Mouse (Mus musculus) gonadal fat pad, adult 2 months (tissue): ENCODE data around the gene Bub3. TPM values are rescaled to one million over a fixed set of nuclear protein-coding genes. Genes with fewer than 3 reads are reported as not detected.
A peak's percentile ranks its signal among the peaks of the same experiment; 100 is the strongest.

Source experiments
- DNase-seq: peaks from one replicate; pipeline ENCODE4 v3.0.0-alpha.2; 2012; ENCODE audit warnings: low read depth
- polyA plus RNA-seq: library from polyadenylated mRNA; depleted of rRNA; stranded (reverse); fragments of >200 nt; gene quantifications from 2 replicates; pipeline ENCODE4 v1.2.3, GENCODE M21; 2012; rRNA removed

Bub3 gene
- 63.4 and 71.4 TPM in 2 replicates for polyA plus RNA-seq

DNA sequence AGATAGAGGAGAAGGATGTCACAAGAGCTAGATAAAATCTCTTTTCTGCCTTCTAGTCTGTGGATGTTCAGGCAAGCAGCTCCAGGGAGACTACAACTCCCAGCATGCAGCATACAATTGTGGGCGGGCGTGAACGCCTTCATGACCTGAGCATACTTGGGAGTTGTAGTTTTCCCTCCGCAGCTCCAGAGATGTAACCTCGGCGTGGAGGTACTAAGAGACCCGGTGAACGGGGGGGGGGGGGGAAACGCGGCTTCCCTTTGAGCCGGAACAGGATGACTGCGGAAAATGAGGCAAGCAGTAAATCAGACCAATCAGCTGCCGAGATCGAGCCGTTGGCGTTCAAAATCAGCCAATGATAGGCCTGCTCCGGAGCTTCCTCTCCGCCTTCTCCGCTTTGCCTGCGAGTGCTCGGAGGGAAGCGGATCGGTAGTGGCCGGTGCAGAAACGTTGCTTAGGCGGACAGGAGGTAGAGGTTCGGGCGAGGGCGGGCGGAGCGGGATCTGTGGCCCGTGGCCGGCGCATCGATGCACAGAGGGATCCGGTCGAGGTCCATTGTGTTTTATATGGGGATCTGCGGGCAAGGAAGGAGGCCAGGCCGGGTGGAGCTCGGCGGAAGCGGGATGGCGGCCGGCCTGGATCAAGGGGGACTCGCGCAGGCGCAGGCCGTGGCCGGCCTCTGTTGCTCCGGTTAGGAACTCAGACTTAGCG lies at the start of gene Bub3:
TSS of gene Bub3 (plus strand) at position 237 of the 711 bp plus-strand sequence.
- peak; percentile 74 for DNase-seq

DNA sequence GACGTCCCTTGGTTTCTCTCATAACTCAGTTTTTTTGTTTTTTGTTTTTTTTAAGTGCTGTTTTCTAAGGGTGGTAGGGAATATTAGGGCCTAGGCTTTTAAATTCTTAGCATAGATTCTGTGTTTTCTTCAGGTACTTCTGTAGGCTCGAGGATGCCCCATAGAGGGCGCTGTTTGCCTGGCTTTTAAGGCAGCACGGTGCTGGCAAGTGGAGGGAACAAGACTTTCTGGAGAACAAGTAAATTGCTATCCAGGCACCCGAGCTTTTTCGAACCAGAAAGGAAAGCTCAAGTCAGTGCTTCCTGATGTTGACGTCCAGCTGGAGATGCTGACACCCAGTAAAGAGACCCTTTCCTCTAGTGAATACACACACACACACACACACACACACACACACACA lies 20.0 kb upstream of the Bub3 start:
- DNase-seq, result no peak

DNA sequence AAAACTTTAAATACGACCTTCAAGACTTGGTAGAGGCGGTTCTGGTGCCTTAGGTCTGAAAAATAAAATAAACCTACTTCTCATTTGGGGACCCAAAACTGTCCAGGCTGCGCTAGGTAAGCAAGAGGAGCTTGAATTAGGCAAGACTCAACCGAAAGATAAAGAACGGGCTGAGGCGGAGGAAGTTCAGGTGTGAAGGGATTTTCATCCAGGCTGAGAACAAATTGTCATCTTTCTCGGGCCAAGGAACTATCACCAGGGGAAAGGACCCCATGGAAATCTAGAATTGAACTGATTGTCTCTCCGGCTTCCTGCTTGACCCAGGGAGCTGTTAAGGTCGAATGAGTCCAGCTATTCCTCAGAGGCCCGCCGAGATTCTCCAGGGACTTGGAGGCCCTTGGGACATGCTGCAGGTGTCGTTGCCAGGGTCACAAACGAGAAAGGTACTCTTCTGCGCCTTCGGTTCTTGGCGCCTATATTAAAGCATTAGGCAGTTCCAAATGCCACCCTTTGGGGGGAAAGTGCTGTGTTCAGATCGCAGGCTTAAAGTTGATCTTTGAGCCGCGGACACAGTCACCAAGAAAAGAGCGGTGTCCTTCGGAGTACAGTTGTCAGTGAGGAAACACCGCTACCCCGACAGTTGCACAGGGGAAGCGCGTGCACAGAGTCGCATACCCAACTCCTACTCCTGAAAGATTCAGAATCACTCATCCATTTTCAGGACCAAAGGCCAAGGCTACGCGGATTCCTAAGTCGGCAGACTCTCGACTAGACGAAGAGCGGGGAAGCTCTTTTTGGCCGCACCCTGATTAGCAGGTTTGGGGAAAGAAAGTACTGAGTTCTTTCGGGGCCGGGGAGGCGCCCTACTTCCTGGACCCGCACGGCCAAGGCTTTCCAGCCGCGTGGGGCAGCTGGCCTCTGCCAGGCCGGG lies 18.6 kb upstream of the Bub3 start:
- DNase-seq, result no peak

- DNase-seq, result no peak
These were observed 17.7 kb upstream of the Bub3 start, which contains the start of gene Hmx3 for GRCm38 (mm10) chr7:131542115-131542871. Hmx3 (plus strand) TSS chr7:131542867.

- DNase-seq, result no peak
These were observed 17.0 kb upstream of the Bub3 start for GRCm38 (mm10) chr7:131542872-131543622.

GRCm38 (mm10) chr7:131543623-131544481 lies 16.2 kb upstream of the Bub3 start:
- no peak for DNase-seq

- DNase-seq, result no peak
These were observed 15.2 kb upstream of the Bub3 start for GRCm38 (mm10) chr7:131544871-131545270.

- DNase-seq, result no peak
These were observed 14.2 kb upstream of the Bub3 start for GRCm38 (mm10) chr7:131545701-131546385.

DNA sequence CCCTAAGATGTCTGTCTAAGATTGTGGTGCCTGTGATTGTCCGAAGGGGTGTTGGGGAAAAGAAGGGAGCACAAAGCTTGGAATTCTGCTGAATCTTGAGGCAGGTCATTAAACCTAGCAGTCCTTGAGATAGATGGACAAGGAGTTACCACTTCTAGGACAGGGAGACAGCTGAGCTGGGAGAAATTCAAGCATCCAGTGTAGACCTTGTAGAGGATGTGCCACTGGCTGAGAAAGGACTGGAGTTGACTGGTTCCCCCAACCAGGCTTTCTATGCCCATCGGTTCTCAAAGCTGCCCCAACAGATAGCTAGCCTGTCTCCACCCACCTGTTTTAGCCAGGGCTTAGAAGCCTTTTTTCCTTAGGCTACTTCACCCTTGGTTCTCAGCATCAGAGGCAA lies 13.6 kb upstream of the Bub3 start:
- DNase-seq, result no peak

- DNase-seq, result no peak
These were observed 12.5 kb upstream of the Bub3 start for GRCm38 (mm10) chr7:131547481-131547880.

DNA sequence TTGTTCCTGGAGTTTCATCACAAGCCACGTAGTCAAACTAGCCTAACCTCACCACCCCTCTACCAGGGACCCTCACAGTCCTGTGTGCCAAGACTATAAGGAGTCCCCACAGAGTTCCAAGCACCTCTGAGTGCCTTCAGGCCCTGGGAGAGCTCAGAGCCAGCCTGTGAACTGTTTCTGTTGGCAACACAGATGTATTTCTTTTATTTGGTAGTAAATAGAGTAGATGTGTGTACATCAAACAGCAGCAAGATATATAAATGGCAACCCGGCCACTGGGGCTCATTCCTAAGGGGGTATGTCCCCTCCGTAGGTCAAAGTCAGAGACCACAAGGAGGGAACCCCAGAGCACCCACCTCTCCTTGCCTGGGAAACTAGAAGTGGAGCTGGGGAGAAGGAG lies 11.5 kb upstream of the Bub3 start, which contains the start of gene Hmx2:
TSS of gene Hmx2 (plus strand) at position 301 of the 400 bp plus-strand sequence.
- DNase-seq, result no peak

- DNase-seq, result no peak
These were observed 8.6 kb upstream of the Bub3 start for GRCm38 (mm10) chr7:131551471-131551870.

DNA sequence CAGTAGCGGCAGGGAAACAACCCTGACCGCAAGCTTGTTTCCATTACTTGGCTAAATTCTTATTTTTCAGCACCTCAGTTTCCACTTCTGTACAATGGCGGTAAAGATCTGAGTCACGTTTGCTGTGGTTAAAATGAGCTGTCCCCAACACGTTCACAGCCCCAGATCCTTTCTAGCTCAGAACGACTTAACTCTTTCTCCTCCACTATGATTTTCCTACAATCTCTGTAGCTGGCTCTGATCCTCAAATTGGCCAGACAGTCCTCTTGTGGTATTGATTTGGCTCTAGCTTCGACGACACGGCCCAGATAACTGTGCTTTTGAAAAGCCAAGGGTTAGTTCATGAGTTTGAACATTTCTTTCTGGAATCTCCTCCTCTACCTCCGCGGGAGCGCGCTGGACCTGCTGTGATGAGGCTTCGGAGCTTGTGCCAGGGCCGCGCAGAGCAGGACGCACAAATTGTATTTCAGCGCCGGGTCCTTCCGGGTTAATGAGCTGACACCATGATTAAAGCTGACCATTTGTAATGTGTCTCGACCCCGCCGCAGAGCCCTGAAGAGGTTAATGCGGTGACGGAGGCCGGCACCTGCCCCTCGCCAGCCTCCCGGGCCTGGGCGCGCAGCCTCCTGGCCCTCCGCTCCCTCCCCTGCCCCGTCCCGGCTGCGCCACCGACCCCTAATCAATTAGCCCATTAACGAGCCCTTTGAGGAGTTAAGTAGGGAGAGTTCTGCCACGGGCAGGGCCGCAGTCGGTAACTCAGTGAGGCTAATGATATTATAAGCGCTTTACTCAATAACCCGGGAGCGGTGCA lies 7.9 kb upstream of the Bub3 start:
- DNase-seq, result no peak

DNA sequence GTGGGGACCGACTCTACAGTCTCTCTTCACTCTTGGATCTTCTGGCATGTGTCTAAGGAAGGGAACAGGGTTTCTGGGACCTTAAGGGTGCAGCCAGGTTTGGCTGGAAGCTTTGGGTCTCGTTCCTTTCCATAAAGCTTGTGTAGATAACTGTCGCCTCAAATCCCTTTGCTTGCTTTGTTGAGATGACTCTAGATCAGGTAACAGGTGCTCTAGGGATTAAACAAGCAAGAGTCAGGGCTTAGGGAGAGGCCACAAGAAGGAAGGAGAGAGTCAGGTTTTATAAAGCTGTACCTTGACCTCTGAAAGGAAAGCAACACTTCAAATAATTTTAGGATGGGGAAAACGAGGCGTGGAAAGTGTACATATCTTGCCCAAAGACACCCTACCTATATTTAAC lies 7.2 kb upstream of the Bub3 start:
- no peak for DNase-seq

GRCm38 (mm10) chr7:131553771-131554175 lies 6.2 kb upstream of the Bub3 start:
- no peak for DNase-seq

DNA sequence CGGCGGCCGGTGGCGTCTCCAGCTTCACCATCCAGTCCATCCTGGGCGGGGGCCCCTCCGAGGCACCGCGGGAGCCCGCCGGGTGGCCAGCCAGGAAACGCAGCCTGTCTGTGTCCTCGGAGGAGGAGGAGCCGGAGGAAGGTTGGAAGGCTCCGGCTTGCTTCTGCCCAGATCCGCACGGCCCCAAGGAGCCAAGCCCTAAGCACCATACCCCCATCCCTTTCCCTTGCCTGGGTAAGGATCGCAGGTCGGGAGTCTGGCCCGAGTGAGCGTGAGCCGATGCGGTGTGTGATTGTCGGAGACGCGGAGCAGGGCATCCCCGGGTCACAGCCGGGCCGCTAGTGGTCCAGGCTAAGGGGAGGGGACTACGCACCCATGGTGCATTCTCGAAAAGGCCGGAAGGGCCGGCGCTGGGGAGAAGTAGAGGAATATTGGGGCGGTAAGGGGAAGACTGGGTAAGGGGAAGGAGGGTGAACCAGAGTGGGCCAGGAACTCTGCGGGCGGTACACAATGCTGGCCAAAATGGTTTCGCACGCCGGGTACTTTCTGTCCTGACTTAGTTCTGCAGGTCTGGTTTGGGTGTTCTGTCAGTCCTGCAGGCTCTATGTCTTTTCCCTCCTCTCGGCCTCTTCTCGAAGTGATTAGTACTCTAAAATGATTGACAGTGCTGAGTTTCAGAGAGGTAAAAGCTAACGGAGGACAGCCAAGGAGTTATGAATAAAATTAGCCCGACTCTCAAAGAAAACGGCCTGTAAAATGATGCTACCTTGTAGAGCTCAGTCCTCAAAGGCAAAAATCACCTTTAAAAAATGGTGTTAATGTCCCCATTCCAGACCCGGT lies 5.5 kb upstream of the Bub3 start:
- DNase-seq, result no peak

DNA sequence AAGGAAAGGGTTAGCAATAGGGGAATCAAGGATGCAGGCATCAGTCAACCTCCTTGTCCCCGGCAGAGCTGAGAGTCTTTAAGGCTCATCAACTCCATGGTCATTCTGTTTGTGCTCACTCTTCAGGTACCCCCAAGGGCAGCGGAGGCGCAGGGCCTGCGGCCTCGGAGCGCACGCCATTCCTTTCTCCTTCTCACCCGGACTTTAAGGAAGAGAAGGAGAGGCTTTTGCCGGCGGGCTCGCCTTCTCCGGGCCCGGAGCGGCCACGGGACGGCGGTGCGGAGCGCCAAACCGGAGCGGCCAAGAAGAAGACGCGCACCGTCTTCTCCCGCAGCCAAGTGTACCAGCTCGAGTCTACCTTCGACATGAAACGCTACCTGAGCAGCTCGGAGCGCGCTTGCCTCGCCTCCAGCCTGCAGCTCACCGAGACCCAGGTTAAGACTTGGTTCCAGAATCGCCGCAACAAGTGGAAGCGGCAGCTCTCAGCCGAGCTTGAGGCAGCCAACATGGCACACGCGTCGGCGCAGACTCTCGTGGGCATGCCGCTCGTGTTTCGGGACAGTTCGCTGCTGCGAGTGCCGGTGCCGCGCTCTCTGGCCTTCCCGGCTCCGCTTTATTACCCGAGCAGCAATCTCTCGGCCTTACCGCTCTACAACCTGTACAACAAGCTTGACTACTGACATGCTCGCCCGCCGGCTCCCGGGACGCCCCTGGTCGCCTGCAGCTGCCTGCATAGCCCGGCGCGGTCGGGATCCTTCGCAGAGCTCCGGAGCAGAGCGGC lies 4.5 kb upstream of the Bub3 start:
- no peak for DNase-seq
